Mouse (Mus musculus) frontal cortex, adult 2 months (tissue): Measurements from ENCODE around the gene Hexim2. TPM values are rescaled to one million over a fixed set of nuclear protein-coding genes. Genes with fewer than 3 reads are reported as not detected.

Experiments used
- DNase-seq, 2 experiments: peaks; one replicate each; pipeline ENCODE4 v3.0.0; 2022; ENCODE audit warnings: low spot score in 1 of 2; ENCODE audit errors: extremely low spot score in 1 of 2
- polyA plus RNA-seq: library from polyadenylated mRNA; depleted of rRNA; stranded (reverse); fragments of >200 nt; gene quantifications from 2 replicates; pipeline ENCODE4 v1.2.3, GENCODE M21; 2012; rRNA removed

Gene Hexim2
- 11.5 and 14.1 TPM in 2 replicates for polyA plus RNA-seq

DNA sequence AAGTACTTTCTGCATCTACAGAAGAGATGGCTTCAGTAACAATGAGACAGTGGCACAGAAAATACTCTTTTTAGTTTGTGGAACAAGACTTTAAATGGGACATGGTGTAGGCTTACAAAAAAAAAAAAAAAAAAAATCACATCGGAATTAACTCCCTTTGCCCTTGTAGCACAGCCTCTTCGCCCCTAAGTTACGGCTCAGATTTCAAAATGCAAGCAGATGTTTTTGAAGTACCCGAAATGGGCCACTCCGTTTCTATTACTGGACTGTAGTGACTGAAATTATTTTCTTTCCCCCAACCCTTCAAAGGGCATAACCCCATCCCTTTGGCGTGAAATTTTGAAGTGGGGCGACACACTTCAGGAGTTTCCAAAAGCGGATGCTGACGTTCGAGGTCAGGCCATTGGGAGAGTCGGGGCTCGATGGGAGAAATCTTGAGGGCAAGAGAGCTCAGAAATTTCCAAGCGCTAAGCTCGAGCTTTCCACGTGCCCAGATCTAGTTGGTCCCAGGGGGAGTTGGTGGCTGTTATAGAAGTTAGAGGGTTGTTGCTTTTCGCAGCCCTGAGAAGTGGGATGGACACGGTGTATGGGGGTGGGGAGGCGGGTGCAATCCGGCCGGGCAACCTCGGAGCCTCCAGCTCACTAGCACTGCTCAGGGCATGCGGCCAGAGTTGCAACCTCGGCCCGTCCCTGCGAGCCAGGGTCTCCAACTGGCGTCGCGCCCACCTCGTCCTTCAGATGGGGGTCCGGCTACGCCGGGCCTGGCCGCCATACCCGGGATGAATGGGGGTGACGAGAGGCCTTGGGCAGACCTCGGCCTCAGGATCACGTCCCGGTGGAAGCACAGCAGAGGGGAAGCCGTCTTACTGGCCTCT lies at the start of gene Hexim2:
Gene Hexim2, plus strand, starts transcription at position 729 of the 875 bp plus-strand sequence.
- DNase-seq: peak in 1 of 2 experiments; percentile 48

DNA sequence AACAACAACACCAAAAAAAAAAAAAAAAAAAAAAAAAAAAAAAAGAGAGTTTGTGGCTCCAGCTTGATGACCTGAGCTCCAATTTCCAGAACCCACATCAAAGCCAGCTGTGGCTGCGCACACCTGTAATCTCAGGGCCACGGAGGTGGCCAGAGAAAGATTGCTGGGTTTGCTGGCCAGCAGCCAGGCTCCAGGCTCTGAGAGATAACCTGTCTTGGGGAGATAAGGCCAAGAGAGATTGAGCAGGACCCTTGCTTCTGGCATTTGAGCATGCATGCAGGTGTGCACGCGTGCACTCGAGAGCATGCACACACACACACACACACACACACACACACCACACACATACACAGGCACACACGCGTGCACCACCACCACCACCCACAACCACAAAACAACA lies 38.9 kb upstream of the Hexim2 start:
- DNase-seq: no peak

DNA sequence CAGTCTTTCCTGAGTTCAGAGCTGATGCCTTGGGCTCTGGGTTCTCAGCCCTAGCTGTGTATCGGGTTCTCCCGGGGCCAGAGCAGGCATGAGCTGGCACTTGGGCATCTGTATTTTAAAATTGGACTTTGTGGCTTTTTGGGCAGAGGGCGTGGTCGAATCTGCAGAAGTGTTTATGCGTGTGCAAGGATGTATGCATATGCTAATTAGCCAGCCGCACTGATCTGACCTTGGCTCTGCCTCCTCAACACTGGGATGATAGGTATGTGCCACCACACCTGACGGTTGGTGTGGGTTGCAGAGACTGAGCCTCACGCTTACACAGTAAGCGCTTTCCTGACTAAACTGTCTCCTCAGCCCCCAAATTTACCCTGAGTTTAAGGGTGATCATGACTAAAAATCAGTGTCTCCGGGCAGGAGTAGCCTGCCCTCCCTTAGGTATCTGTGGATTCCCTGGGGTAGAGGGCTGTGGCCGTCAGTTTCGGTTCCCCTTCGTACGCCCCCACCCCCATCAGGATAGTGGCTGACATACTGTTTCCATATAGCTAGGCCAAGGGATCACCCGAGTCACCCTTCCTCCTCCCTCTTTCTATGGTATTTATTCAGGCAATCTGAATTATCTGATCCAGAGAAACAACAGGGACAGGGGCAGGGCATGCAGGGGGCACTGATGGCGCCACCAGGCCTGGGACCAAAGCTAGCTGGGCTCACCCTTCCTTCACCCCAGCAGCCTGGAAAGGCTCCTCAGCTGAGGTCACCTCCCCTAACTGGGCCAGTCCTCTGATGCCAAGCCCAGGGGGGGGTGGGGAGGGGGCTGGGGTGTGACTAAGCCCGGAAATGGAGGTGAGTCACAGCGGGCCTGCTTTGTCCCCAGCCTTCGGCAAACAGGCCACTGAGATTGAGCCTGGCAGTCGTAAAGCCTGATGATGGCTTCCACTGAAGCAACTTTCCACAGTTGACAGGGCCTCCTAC lies 38.1 kb upstream of the Hexim2 start:
- DNase-seq: no peak

DNA sequence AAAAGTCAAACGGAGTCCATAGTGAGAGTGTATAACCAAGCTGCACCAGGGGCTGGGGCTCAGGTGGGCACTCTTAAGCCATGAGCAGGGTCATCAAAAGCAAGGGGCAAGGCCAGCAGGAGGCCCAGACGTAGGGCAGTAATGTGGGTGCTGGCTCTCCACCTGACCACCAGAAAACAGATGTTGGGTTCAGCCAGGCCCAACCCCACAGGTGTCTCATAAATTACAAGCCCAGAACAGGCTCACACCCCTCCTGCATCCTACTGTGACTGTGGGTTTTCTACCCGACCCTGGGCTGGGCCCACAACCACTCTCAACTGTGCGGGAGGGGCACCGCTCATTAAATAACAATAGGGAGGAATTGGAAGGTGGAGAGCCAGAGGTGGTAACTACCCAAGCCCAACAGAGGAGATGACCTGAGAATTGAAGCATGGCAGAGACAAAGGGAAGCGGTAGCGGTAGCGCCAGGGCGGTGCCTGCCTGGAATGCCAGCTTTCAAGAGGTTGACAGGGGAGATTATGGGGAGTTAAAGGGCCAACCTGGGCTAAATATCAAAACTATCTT lies 37.0 kb upstream of the Hexim2 start:
- no peak for DNase-seq

DNA sequence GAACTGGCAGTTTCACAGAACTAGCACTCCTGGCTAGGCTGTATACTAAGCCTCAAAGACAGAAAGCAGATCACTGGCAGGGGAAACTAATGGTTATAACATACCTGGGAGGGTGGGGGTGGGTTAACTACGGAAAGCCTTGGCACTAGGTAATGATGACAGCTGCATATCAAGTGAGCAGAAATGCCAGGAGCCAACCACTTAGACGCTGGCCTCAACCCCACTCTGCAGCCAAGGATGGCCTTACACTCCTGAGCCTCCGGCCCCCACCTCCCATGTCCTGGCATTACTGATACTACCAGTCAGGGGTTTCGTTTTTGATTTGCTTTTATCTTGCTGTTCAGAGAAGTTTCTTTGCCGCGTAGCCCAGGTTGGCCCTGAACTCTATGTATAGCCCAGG lies 36.4 kb upstream of the Hexim2 start:
- no peak for DNase-seq

DNA sequence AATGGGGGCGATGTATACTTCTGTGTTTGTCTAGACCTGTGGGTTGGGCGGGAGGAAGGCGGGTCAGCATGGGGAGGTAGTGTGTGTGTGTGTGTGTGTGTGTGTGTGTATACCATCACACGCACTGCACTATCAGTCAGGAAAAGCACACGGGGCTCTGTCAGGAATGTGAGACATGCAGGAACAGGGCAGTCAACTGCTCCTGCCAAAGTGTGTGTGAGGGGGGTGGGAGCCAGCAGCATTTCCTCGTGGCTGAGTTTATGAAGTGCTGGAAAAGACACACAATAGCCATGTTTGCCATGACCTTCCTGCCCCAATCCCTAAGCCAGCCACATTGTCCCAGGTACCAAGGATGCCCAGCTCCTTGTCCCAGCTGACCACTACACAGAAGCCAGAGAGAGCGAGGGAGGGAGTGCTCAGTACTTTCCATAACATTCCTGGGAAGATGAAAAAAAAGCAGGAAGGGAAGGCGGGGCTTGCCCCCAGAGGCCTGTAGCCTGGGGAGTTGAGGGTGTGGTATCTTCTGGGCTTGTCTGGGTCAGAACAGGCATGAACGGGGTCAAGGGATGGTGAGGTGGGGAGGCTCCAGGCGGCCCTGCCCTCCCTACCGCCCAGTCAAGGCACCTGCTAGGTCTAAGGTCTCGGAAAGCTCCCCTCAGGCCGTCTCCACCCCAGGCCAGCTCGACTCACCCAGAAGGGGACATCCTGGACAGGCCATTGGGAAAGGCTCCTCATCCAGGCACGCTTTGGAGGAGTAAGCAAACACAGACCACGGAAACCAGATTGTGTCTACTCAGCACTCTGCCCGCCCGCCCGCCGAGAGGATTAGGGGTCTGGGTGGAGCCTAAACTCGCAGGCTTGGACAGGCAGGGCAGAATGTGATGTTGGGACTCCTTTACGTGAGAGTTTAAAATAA lies 35.0 kb upstream of the Hexim2 start:
- no peak for DNase-seq

DNA sequence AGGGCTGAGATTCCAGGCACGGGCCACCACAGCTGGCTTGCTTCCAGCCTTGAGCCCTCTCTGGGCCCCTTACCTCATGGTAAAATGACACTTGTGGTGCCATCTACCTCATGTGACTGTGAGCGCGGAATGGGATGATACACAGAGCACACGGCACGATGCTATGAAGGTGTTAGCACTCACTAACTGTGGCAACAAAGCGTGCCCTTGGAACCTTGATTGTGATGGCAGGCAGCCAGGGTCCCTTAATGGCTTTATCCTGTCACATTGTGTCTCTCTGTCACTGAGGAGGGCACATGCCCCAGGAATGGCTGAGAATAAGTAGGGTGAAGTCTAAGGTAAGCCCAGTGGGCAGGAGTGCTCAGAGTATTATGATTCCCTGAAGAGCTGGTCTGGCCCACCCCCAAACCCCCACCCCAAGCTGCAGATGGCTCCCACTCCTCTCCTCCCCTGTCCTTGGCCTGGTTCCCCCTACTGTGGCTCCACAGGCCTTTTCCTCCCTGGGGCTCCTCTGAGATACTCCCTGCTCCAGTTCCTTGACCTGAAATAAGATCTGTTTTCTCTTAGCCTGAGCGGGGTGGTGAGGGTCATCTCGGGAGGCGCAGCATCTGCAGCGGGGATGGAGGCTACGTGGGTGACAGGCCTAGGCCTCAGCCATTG lies 33.6 kb upstream of the Hexim2 start:
- no peak for DNase-seq

- no peak for DNase-seq
These were observed 32.8 kb upstream of the Hexim2 start for GRCm38 (mm10) chr11:103099352-103099940.

DNA sequence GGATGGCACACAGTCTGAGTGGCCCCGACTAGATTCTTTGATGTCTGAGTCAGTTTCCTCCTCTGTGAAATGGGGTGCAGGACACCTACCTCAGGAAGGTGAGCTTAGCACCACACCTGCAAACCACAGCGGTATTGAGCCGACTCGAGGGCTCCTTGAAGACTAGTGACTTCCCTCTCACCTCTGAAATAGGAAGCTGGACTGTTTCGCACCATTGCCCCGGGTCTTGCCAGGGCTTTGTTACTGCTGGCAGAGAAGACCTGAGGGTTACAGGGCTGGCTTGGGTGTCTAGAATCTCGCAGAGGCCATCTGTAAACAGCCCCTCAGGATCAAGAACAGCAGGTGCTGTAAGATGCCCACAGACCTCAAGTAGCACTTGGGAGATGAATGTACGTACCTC lies 31.9 kb upstream of the Hexim2 start:
- no peak for DNase-seq

DNA sequence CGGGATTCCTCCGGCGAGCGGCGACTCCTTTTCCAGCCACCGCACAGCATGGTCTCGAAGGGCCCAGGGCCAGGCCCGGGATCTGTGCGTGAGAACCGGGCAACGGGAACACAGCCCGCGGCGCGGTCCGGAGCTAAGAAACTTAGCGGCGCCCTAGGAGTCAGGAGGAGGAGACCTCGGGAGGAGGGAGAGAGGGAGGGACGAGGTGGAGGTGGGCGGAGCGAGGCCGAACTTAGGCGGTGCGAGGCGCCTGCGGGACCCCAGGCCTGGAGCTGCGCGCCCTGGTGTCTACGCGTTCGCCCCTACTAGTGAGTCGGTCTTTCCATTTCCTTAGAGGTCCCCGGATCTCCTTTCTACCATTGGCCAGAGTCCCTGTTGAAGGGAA lies 30.8 kb upstream of the Hexim2 start, which contains the start of the genes Plcd3 and Acbd4:
Gene Plcd3, minus strand, starts transcription at position 178 of the 385 bp plus-strand sequence.
Gene Acbd4, plus strand, starts transcription at position 202 of the 385 bp plus-strand sequence.
- peak in 1 of 2 experiments; percentile 72 for DNase-seq

GRCm38 (mm10) chr11:103101866-103102501 lies 30.2 kb upstream of the Hexim2 start:
- peak; percentile 73 to 81 for DNase-seq

- peak; percentile 95 to 99 for DNase-seq
These were observed 29.4 kb upstream of the Hexim2 start for GRCm38 (mm10) chr11:103102725-103103349.

GRCm38 (mm10) chr11:103103621-103104020 lies 28.6 kb upstream of the Hexim2 start:
- no peak for DNase-seq

- DNase-seq: no peak
These were observed 27.8 kb upstream of the Hexim2 start for GRCm38 (mm10) chr11:103104469-103104868.

DNA sequence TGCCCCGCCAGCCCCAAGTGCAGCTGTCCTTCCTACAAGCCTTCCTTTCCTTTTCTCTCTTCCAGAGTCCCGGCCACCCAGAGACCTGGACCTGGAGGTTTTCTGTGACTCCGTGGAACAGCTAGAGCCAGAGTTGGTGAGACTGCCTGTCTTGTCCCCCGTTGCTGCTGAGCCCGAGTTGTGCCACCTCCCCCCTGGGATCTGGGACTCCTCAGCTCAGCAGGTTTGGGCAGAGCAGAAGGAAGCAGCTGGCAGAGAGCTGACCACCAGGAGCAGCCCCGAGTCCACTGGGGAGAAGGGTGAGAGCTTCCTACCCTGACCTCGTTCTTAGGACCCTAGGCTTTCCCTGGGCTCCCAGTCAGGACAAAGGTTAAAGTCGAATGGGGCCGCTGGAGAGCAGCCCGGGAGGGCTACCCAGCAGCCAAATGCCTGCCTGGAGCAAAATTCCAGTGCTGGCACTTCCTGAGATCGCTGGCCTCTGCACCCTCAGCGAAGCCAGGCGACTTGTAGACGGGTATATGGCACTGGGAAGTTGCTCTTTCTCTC lies 27.0 kb upstream of the Hexim2 start:
- DNase-seq: no peak

GRCm38 (mm10) chr11:103105810-103106209 lies 26.4 kb upstream of the Hexim2 start:
- DNase-seq: no peak

DNA sequence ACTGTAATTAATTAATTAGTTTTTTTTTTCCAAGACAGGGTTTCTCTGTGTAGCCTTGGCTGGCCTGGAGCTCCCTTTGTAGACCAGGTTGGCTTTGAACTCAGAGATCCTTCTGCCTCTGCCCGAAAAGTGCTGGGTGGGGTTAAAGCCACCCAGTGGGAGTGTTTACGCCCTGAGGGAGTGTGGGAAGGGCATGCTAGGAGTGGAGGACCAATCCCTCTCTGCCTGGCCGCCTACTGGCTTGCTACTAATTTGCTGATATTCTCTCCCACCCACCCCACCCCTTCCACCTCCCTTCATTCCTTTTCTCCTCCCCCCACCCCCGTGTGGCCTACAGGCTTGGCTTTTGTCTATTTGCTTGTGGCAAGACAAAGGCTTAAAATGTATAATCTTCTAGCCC lies 25.8 kb upstream of the Hexim2 start:
- no peak for DNase-seq

GRCm38 (mm10) chr11:103111301-103111700 lies 20.9 kb upstream of the Hexim2 start:
- no peak for DNase-seq
